Mouse (Mus musculus) liver, embryonic 14.5 days (tissue): Measurements from ENCODE around the gene Tmsb15a.

Experiments used
- CTCF ChIP-seq: IDR thresholded peaks from 2 replicates; pipeline ENCODE4 v1.5.1; 2016; ENCODE audit warnings: antibody characterized with exemption, low read depth, control low read depth
- EP300 ChIP-seq: IDR thresholded peaks from 2 replicates; pipeline ENCODE4 v1.6.1; 2016; ENCODE audit warnings: antibody characterized with exemption, low read depth

- TF ChIP-seq CTCF (no peak), EP300 (no peak)
Observed at GRCm38 (mm10) chrX:135768043-135768548, 43.0 kb upstream of the Tmsb15a start.
